Comparison of ENCODE assay signal across 31 mouse cellular contexts in genomic region chr17:63520691-63521090, GRCm38 (mm10). TPM values are rescaled to one million over a fixed set of nuclear protein-coding genes. Genes with fewer than 3 reads are reported as not detected.
DNase-seq lines count a peak whose midpoint lies in the region; ATAC-seq and TF ChIP-seq lines count a peak whose summit lies in the region.
"Had no signal": no experiment of that assay in that cellular context is flagged by ENCODE, and none has a peak within 500 bp of the region (broad histone marks: within the 10 kb centered on the region; RNA-seq: fewer than 3 reads in every experiment).

No protein-coding gene starts in this region.

- TF ChIP-seq POLR2A in kidney, adult 2 months (IDR thresholded peaks at IDR 0.05; ENCODE audit: low read depth, low read length): no peak

- intact Hi-C loops in heart, postnatal 10 days (cut with DNase I): no loop called here

- no peaks in the 10 kb centered on the region for H3K36me3 ChIP-seq in forebrain, embryonic 14.5 days (ENCODE audit: control insufficient read depth, insufficient read depth, low read length)
- no peaks in the 10 kb centered on the region for H3K36me3 ChIP-seq in forebrain, embryonic 15.5 days
- no peaks in the 10 kb centered on the region for H3K36me3 ChIP-seq in lung, postnatal 0 days (ENCODE audit: insufficient read depth, low read length)
- no peaks in the 10 kb centered on the region for H3K36me3 ChIP-seq in kidney, adult 2 months (ENCODE audit: control insufficient read depth, insufficient read depth, low read length)
- H3K36me3 ChIP-seq: embryonic facial prominence, embryonic 13.5 days; heart, embryonic 12.5 days; hindbrain, embryonic 15.5 days had no signal

- H3K27me3 ChIP-seq in forebrain, embryonic 14.5 days (replicated peaks; ENCODE audit: control insufficient read depth, insufficient read depth, low read length): no peaks in the 10 kb centered on the region
- no peaks in the 10 kb centered on the region for H3K27me3 ChIP-seq in forebrain, embryonic 15.5 days
- H3K27me3 ChIP-seq in lung, postnatal 0 days (replicated peaks; ENCODE audit: insufficient read depth, low read length): no peaks in the 10 kb centered on the region
- no peaks in the 10 kb centered on the region; the same call in 1 of the 2 replicates for H3K27me3 ChIP-seq in kidney, adult 2 months (replicated peaks; ENCODE audit: control insufficient read depth, insufficient read depth, low read length)
- H3K27me3 ChIP-seq: embryonic facial prominence, embryonic 13.5 days; heart, embryonic 12.5 days; hindbrain, embryonic 15.5 days had no signal

- H3K4me3 ChIP-seq in forebrain, embryonic 14.5 days (ENCODE audit: low read depth, low read length): no peak overlapping the region
- H3K4me3 ChIP-seq in forebrain, embryonic 15.5 days: no peak overlapping the region
- H3K4me3 ChIP-seq in lung, postnatal 0 days (ENCODE audit: low read depth, low read length): no peak overlapping the region
- no peak overlapping the region for H3K4me3 ChIP-seq in kidney, adult 2 months (ENCODE audit: insufficient read depth, low read depth, low read length)
- H3K4me3 ChIP-seq: embryonic facial prominence, embryonic 13.5 days; erythroblast, embryonic 14.5 days; gastrocnemius, adult 2 months; heart, adult 2 months; heart, embryonic 12.5 days; hindbrain, embryonic 15.5 days; layer of hippocampus, adult 2 months; left cerebral cortex, adult 2 months had no signal

- H3K4me2 ChIP-seq in forebrain, embryonic 14.5 days (ENCODE audit: low read length): no peak overlapping the region
- no peak overlapping the region for H3K4me2 ChIP-seq in forebrain, embryonic 15.5 days (replicated peaks)
- no peak overlapping the region for H3K4me2 ChIP-seq in lung, postnatal 0 days (replicated peaks; ENCODE audit: low read depth, low read length)
- H3K4me2 ChIP-seq: embryonic facial prominence, embryonic 13.5 days; heart, embryonic 12.5 days; hindbrain, embryonic 15.5 days had no signal

- no peak overlapping the region for H3K9ac ChIP-seq in forebrain, embryonic 14.5 days (ENCODE audit: low read length)
- H3K9ac ChIP-seq in forebrain, embryonic 15.5 days (replicated peaks): no peak overlapping the region
- no peak overlapping the region for H3K9ac ChIP-seq in lung, postnatal 0 days (replicated peaks; ENCODE audit: low read depth)
- H3K9ac ChIP-seq: embryonic facial prominence, embryonic 13.5 days; heart, embryonic 12.5 days; hindbrain, embryonic 15.5 days; liver, embryonic 14.5 days had no signal

- no peaks in the 10 kb centered on the region for H3K9me3 ChIP-seq in forebrain, embryonic 14.5 days (replicated peaks; ENCODE audit: control insufficient read depth, low read length)
- no peaks in the 10 kb centered on the region for H3K9me3 ChIP-seq in forebrain, embryonic 15.5 days
- H3K9me3 ChIP-seq in lung, postnatal 0 days (ENCODE audit: low read length): no peaks in the 10 kb centered on the region
- H3K9me3 ChIP-seq: embryonic facial prominence, embryonic 13.5 days; hindbrain, embryonic 15.5 days had no signal

- ATAC-seq in forebrain, embryonic 14.5 days: no peak
- no peak for ATAC-seq in forebrain, embryonic 15.5 days (replicated peaks)
- no peak for ATAC-seq in lung, postnatal 0 days
- ATAC-seq: inflammation-experienced regulatory T-cells, adult 6 months had no signal

- H3K27ac ChIP-seq in forebrain, embryonic 14.5 days (ENCODE audit: low read depth, low read length): no peak overlapping the region
- H3K27ac ChIP-seq in forebrain, embryonic 15.5 days (replicated peaks): no peak overlapping the region
- H3K27ac ChIP-seq in lung, postnatal 0 days (ENCODE audit: low read length): no peak overlapping the region
- H3K27ac ChIP-seq in kidney, adult 2 months (ENCODE audit: insufficient read depth, low read depth, low read length): no peak overlapping the region
- H3K27ac ChIP-seq: embryonic facial prominence, embryonic 13.5 days; gastrocnemius, adult 2 months; heart, adult 2 months; hindbrain, embryonic 15.5 days; layer of hippocampus, adult 2 months; left cerebral cortex, adult 2 months; liver, embryonic 14.5 days; stomach, postnatal 0 days had no signal

- DNase-seq in forebrain, embryonic 14.5 days (ENCODE audit: low spot score): peak; percentile 19
- DNase-seq in heart, adult 11 months: peak; percentile 44
- DNase-seq in heart, postnatal 10 days: no peak
- DNase-seq in lung, postnatal 0 days (ENCODE audit: low spot score): peak; percentile 38
- DNase-seq in lung, adult 18-20 months: no peak
- DNase-seq in kidney, adult 2 months: no peak
- DNase-seq: adrenal gland, postnatal 14 days; cerebellum, adult 11-12 months; cerebellum, adult 9-11 months; embryo, embryonic 11 days; gastrocnemius, adult 2 months; gastrocnemius, postnatal 36 days; heart, adult 2 months; kidney, adult 11 months; kidney, postnatal 36 days; left cerebral cortex, postnatal 4 days; liver; lung, postnatal 10 days; midbrain, embryonic 14.5 days; thymus, adult 18-20 months; thymus, postnatal 25 days had no signal

- WGBS in forebrain, embryonic 14.5 days: 87% methylated on average over 2 of the region's 2 CpGs
- WGBS in forebrain, embryonic 15.5 days: 75% methylated on average over 2 of the region's 2 CpGs
- WGBS in lung, postnatal 0 days: 66% methylated on average over 2 of the region's 2 CpGs
- WGBS in kidney, adult 2 months: 67% methylated on average over 2 of the region's 2 CpGs

- no peak for TF ChIP-seq CTCF in lung, postnatal 0 days (IDR thresholded peaks at IDR 0.05)
- TF ChIP-seq CTCF in kidney, adult 2 months (conservative IDR thresholded peaks at IDR 0.05; ENCODE audit: insufficient read depth, insufficient read length, low read depth, low read length): no peak

- no peak for TF ChIP-seq EP300 in lung, postnatal 0 days (IDR thresholded peaks at IDR 0.05)

- H3K4me1 ChIP-seq in forebrain, embryonic 14.5 days (ENCODE audit: control insufficient read depth, insufficient read depth, low read length): no peaks in the 10 kb centered on the region
- no peaks in the 10 kb centered on the region for H3K4me1 ChIP-seq in forebrain, embryonic 15.5 days
- H3K4me1 ChIP-seq in lung, postnatal 0 days (ENCODE audit: insufficient read depth, low read depth, low read length): no peaks in the 10 kb centered on the region
- H3K4me1 ChIP-seq in kidney, adult 2 months (ENCODE audit: control insufficient read depth, insufficient read depth, low read length): no peaks in the 10 kb centered on the region
- H3K4me1 ChIP-seq: embryonic facial prominence, embryonic 13.5 days; heart, embryonic 12.5 days; hindbrain, embryonic 15.5 days had no signal

RNA-seq across cellular contexts. Expression of gene Fbxl17, which starts 20.9 kb away (rescaled TPM):
- 8.9 and 9.1 TPM in 2 replicates for polyA plus RNA-seq in forebrain, embryonic 14.5 days (2014; fragmentation: Nextera tagmentation; extraction: Ambion mirVana)
- 8.1 and 8.7 TPM in 2 replicates for polyA plus RNA-seq in forebrain, embryonic 15.5 days (2015; fragmentation: Nextera tagmentation; extraction: Ambion mirVana)
- total RNA-seq in heart, postnatal 10 days (2021): 10 to 100 TPM; 32.5 to 33.9 TPM
- 6.9 and 7.6 TPM in 2 replicates for polyA plus RNA-seq in lung, postnatal 0 days (2015; fragmentation: Nextera tagmentation; extraction: Ambion mirVana)
- 9.2 and 10.2 TPM in 2 replicates for polyA plus RNA-seq in kidney, adult 2 months (2012; rRNA removed)

Comparison
In these comparisons a context has a peak if more than half of its experiments do, and no peak if none do; other contexts are left out.
1. DNase-seq: peak in forebrain, embryonic 14.5 days (single experiment), heart, adult 11 months (single experiment) and lung, postnatal 0 days (single experiment); none in heart, postnatal 10 days (0 of 2), lung, adult 18-20 months (0 of 2) and kidney, adult 2 months (single experiment).